Mouse (Mus musculus) 3134 (cell line): Measurements from ENCODE around the gene Nemp1.

Experiments
- DNase-seq: peaks from one replicate; pipeline ENCODE4 v3.0.0-alpha.2; 2011; ENCODE audit warnings: low spot score; ENCODE audit not compliant: insufficient read length; ENCODE audit errors: extremely low read depth

Nemp1 gene

GRCm38 (mm10) chr10:127710331-127710730 is 43.6 kb downstream of the Nemp1 start:
- no peak for DNase-seq

DNA sequence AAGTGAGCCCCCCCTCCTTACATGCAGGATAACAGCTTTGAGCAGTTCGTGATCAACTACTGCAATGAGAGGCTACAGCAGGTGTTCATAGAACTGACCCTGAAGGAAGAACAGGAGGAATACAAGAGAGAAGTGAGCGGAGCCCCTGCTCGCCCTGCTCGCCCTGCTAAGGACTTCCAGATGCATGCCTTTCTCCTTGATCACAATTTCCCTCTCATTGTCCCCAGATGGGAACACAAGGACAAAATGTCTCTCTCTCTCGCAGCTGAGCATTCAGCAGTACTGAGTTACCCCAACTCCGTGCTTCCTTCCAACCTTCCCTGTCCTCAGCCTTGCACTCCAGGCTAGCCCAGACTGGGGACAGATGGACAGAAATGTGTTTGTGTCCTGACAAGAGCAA is 46.0 kb downstream of the Nemp1 start:
- no peak for DNase-seq

DNA sequence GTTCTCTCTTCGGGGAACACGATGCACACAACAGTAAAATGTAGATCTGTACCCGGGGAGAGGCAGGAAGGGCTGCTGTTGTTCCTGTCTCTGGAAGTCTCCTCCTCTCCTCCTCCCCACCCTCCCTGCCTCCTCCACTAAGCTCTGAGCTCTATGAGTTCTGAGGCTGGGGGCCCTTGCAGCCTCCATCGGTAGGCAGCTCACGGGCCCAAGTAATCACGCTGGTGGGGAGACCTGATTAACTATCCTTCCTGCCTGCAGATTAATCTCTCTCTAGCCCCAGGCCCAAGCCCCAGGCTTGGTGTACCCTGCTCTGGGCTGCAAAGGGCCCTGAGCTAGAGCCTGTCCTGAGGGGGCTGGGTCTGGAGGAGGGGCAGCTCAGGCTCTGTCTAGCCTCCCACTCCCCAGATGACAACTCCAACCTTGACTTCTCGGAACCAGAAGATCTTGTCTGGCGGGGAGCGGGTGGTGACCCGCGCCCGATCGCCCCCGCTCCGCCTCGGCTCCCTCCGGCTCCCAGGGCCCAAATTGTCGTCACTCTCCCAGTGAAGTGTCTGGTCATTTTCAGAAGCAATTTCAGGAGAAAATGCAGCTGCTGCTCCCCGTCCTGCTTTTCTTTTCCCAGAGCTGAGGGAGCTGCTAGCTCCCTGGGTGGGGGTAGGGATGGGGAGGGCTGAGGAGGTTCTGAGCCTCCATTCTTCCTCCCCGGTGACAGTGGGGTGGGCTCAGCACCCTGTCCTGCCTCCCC is 55.1 kb downstream of the Nemp1 start:
- DNase-seq = no peak

DNA sequence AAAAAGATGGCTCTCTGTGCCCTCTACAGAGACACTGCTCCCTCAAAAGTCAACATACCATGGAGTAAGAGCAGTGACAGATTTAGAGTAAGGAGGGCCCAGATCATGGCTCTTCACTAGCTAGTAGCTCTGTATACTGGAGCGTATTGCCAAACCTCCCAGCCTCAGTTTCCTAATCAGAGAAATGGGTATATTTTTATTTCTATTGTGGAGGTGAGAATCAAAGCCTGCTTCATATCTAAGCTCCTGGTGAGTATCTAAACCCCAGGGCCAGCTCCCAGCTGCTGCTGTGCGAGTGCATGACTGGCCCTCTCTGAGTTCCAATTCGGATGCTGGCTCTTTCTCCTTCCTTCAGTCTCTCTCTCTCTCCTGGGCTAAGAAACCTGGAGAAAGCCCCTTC is 57.5 kb downstream of the Nemp1 start, which contains the start of gene Tac2:
TSS of gene Tac2 (plus strand) at position 301 of the 400 bp plus-strand sequence.
- DNase-seq = no peak

DNA sequence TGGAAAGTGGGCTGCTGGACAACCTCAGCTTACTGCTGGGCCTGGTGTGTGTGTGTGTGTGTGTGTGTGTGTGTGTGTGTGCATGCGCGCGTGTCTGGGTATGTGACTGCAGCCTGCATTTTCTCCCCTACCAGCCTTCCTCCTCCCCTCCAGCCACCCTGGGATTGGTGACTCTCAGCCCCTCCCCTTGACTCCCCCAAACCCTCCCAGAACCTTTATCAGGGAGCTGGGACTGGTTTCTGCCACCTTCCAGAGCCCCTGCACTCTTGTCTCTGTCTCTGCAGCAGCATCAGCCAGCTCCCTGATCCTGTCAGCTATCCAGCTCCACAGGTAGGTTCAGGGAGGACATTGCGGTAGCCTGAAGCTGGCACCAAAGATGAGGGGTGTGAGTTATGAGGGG is 58.4 kb downstream of the Nemp1 start:
- DNase-seq = no peak

DNA sequence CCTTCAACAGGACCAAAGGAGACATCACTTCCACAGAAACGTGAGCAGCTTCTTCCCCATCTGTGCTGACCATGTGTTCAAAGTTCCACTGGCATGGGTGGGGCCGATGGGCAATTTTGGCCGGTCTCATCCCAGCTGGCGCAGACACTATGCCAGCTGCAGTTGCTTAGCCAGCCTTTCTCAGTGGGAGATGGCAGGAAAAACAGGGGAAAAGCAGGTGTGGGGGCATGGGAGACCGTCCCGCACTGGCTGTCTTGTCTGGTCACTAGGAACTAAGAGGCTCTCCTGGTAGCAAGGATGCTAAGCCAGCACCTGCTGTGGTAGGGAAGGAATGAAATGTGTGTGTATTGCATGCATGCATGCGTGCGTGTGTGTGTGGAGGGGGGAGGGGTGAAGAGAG is 61.7 kb downstream of the Nemp1 start:
- no peak for DNase-seq

- no peak for DNase-seq
These were observed 63.7 kb downstream of the Nemp1 start for GRCm38 (mm10) chr10:127730285-127730932.

DNA sequence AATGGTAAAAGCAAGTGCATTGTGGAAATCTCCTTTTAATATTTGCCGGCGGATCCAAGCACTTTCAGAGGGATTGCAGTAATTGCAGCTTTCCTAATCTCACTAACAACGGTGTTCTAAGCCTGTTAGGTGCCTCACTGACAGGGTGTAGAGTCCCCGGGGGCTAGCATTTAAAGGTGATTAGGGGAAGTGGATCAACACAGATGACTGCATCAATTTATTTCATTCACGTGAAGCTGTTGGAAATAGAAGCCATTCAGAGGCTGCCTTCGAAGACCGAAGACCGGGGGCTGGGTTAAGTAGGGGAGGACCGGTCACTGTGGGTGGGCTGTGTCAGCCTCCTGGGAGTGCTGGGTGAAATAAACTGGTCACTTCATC is 64.2 kb downstream of the Nemp1 start:
- DNase-seq = no peak

- no peak for DNase-seq
These were observed 64.7 kb downstream of the Nemp1 start for GRCm38 (mm10) chr10:127731397-127731796.

DNA sequence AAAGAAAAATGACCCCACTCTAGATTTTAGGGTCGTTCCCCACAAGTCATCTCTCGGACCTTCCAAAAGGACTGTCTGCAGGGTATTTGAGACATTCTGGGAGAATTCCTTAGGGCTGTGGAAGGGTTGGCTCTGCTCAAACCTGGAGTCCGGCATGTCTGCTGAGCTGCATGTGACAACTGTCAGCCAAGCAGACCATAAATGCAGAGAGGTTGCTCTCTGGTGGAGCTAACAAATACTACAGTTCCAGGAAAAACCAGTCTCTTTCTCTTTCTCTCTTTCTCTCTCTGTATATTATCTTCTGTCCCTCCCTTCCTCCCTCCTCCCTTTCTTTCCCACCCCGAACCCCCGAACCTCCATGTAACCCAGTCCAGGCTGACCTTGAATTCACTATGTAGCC is 67.7 kb downstream of the Nemp1 start:
- no peak for DNase-seq

DNA sequence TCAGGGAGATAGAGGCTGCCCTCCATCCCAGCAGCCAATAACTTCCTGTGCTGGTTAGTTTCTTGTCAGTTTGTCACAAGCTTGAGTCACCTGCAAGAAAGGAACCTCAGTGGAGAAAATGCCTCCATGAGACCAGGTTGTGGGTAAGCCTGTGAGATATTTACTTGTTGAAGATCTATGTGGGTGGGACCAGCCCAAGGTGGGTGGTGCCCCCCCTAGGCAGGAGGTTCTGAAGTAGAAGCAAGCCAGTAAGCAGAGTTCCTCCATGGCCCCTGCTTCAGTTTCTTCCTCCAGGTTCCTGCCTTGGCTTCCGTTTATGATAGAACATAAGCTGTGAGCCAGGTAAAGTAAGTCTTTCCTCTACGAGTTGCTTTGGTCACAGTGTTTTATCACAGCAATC is 69.6 kb downstream of the Nemp1 start:
- no peak for DNase-seq

DNA sequence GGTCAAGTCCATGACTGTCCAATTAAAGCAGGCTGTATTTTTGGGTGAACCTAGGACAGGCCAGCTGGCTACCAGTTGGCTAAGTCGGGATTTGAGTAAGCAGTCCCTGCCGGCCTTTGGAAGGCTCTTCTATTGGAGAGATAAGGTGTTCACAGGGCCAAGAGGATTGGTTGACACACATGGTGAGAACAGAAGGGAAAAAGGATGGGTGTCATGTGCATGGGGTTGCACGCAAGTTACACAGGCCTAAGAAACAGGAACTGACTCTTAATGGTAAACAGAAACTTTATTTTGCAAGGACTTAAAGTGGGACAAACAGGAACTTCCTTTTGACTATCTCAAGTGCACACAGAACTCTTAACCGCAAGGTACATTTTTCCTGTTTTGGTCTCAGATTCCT is 70.2 kb downstream of the Nemp1 start:
- no peak for DNase-seq

- DNase-seq = no peak
These were observed 70.9 kb downstream of the Nemp1 start for GRCm38 (mm10) chr10:127737552-127737951.

GRCm38 (mm10) chr10:127738151-127738882 is 71.6 kb downstream of the Nemp1 start:
- DNase-seq = peak; percentile 39

- DNase-seq = peak; percentile 75
These were observed 72.5 kb downstream of the Nemp1 start, which contains the start of gene Zbtb39 for GRCm38 (mm10) chr10:127739083-127739660. Gene Zbtb39 (plus strand): TSS chr10:127739538.

- DNase-seq = peak; percentile 66
These were observed 73.0 kb downstream of the Nemp1 start for GRCm38 (mm10) chr10:127739661-127740161.

- peak; percentile 42 for DNase-seq
These were observed 78.0 kb downstream of the Nemp1 start for GRCm38 (mm10) chr10:127744661-127745060.

DNA sequence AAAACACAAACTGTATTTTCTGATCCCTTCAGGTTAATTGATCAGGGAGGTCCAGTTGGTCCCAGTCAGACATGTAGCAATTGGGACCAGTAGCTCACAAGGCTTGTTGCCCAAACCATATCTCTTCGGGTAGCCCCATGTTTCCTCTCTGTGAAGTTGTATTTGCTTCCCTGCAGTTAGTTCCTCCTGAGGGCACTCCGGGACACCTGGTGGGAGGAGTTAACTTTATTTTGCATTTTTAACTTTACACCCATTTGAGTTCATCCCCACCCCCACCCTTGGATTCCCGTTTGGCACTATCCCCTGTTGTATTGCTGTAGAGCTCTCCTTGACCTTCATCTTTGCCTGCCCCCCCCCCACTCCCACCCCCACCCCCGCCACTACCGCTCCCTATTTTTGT is 79.2 kb downstream of the Nemp1 start:
- no peak for DNase-seq

DNA sequence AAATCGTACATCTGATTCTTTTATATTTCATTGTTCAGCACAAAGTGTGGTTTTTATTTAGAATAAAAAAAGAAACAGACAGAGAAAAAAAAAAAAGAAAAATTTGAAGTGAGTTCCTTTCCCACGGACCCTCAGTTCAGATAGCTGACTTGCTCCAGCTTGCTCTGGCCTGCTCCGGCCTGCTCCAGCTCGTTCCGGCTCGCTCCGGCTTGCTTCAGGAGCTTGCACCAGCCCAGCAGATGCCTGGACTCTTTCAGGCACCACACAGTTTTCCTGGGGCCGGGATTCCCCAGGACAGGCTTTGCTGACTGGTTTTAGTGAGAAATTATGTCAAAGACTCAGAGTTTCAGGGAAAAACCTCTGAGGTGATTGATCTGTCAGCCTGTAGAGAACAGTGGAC is 80.6 kb downstream of the Nemp1 start:
- DNase-seq = no peak

DNA sequence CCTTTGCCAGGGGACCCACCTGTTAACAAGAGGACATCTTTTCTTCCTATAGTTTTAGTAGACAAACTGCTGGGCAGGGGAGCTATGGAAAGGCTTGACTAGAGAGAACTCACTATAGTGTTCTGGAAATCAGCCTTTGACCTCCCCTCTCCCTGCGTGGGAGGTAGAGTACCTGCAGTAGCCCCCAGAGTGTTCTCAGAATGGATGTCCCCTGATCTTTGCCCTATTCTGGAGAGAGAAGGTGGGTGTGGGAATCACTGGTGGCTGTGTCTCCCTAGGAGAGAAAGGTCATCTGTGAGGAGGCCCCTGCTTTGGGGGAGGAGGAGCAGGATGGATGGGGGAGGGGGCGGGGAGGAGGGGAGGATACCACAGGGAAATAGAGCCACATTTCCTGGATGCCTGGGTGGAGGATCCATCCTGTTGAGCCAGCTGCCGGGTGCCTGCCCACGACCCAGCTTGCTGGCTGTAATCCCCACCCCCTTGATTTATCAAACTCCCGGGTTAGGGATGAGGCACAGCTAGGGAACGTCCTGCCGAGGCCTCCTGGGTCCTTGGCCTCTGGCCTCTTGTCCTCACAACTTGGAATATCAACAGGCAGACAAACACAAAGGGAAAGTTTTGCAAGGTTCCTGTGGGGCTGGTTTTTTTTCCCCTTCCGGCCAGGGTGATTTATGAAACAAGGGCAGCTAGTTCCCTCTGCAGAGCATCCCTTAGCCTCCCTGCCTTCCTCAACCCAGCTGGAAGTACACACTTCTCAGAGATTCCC is 82.3 kb downstream of the Nemp1 start:
- DNase-seq = no peak
